Mouse (Mus musculus) WW6 (cell line): Measurements from ENCODE around the gene Notch4.

Experiments used
- DNase-seq: peaks from one replicate; pipeline ENCODE4 v3.0.0-alpha.2; 2013; ENCODE audit warnings: low read depth, low spot score

The Notch4 gene

DNA sequence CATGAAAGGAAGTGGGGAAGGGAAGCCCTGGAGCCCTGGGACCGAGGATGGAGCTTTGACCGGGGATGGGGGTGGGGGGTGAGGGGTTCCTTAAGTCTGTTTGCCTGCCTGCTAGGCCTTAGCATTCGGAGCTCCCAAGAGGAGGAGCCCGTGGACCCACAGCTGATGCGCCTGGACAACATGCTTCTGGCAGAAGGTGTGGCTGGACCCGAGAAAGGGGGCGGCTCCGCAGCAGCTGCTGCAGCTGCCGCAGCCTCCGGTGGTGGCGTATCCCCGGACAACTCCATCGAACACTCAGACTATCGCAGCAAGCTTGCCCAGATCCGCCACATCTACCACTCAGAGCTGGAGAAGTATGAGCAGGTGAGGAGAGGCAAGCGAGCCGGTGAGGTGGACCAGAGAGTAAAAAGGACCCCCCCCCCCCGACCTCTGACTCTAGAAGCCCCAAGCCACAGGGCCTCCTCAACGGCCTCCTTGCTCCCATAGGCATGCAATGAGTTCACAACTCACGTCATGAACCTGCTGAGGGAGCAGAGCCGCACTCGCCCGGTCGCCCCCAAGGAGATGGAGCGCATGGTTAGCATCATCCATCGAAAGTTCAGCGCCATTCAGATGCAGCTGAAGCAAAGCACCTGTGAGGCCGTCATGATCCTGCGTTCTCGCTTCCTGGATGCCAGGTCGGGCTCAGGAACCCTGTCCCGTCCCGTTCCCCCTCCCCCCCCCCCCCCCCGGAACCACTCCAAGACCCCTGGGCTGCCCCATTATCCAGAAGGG is 29.9 kb downstream of the Notch4 start:
- no peak for DNase-seq

DNA sequence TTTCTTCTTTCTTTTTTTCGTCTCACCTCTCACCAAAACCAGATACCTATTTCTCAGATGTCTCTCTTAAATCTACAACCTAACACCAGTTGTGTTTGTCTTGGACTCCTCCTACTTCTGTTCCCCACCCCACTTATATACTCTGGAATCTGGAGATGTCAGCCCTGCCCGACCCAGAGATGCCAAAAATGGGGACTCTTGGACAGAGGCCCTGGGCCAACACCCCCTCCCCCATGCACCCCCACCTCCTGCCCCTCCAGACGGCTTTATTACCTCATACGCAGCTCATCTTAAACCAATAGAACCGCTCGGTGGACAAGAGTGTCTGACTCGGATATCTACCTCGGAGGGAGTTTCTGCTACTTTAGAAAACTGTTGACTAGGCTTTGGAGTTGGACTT is 32.0 kb downstream of the Notch4 start:
- DNase-seq, result no peak

DNA sequence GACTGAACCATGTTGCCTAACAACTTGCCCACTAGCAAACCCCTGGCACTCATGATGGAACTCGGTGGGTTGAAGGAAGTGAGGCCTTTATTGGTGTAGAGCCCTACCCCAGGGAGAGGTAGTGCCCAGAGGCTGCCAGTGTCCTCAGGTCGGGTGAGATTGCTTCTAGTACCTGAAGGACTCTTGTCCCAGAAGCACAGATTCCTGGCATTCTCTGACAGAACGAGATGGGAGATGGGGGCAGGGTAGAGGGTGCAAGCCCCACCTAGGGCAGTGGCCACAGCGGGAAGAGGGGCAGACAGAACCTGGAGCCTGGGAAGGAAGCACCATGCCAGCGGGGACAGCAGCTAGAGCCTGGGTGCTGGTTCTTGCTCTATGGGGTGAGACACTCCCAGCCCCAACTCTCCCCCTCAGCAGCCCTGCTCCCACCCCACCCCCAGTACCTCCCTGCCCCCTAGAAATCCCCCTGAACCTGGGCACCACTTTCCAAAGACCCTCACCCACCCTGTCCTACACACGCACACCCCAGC is 33.6 kb downstream of the Notch4 start, which contains the start of gene Ager:
Gene Ager, plus strand, starts transcription at position 297 of the 530 bp plus-strand sequence.
- no peak for DNase-seq

DNA sequence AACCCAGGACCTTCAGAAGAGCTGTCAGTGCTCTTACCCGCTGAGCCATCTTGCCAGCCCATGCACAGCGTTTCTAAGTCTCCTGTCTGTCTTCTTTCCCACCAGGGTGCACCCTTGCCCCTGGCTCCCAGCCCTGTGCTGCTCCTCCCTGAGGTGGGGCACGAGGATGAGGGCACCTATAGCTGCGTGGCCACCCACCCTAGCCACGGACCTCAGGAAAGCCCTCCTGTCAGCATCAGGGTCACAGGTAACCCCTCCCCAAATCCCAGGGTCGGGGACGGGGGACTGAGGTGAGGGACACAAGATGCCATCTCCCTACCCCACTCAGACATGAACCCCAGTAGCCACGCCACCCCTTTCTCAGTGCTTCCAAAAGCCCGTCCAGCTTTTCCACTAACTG is 35.8 kb downstream of the Notch4 start:
- no peak for DNase-seq

DNA sequence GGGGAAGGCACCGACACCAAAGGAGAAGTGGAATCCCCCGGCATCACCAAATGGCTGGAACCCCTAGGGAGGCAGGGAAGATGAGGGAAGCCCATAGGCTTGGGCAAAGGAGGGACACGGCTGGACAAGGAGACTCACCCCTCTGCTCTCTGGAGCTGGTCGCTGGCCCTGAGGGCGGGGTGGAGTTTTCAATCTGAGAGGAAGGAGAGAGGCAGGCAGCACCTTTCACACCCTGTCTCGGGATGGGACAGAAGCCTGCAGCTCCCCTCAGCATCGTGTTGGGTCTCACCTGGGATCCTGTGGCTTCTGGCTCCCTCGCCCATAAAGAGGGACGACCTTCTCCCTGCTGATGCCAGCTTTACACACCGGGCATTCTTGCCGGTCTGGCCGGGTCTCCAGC is 37.7 kb downstream of the Notch4 start:
- no peak for DNase-seq

DNA sequence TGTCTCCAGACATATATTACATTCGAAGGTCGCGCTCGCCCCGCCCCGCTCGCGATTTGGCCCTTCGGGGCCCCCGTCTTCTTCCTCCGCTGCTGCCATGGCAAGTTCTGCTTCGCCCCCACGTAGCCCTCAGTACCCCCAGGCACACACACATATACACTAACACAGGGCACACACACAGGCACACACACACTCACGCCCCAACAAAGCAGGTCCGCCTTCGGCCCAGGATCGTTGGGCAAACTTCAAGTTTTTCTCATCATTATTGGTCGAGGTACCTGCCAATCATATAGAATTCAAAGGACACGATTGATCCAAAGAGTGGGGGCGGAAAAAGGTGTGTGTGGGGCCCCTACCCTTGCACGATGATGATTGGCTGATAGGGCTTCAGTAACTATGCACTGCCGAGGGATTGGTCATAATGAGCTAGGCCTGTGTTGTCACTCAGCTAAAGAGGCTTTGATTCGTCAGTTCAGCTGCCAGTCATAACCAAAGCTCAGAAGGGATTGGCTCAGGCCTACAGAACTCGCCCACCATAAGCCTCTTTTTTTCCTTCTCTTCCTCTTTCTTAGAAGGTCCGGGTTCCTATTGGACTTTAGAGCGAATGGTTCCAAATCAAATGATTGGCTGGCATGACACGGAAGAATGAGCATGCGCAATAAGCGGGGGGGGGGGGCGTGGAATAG is 39.5 kb downstream of the Notch4 start, which contains the start of gene Rnf5:
Gene Rnf5, minus strand, starts transcription at position 316 of the 686 bp plus-strand sequence.
- peak; percentile 98 for DNase-seq

DNA sequence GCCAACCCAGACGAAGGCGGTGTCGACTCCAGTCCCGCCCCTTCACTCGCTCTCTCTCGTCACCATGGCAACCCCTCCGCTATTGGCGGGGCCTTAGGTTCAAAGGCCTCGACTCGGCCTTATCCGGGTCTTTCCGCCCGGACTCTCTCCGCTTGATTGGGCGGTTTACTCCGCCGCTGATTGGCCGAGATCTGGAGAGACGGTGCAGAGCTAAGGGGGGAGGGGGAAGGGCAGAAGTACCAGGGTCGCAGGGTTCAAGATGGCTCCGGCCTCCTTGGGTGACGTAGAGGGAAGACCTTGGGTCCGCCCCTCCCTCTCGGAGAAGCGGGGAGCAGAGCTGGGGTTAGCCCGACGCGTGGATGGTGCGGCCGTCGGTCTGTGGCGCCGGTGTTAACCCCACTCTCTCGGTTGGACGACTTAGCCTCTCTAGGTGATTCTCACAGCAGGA is 40.0 kb downstream of the Notch4 start, which contains the start of gene Agpat1:
Gene Agpat1, plus strand, starts transcription at position 202 of the 448 bp plus-strand sequence.
- no peak for DNase-seq

DNA sequence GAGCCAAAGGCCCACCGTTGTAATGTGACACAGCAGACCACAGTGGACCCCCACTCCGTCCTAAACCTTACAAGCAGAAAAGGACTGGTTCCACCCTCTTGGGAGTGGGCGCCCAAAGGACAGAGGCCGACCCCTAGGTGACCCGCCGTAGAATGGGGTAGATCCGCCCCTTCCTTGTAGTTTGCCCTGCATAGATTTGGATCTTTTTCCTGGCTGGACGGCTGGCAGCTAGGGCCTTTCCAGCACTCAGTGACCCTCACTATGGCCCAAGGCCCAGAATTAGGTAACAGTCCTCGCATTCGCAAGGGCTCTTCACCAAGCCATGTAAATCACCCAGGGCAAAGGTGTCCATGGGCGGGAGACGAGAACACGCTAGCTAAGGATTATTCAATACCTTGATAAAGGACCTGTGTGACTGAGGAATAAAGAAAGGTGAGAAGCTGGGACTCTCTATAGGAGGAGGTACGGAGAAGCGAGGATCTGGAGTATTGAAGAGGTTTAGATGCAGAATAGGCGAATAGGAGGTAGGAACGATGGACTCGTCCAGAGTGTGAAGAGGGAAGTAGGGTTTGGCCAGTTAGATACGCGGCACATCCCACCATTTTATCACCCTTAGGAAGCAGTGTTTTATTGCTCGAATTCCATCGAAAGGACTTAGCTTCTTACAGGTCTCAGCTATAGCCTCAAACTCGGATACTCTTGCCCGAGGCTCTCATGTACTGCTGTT is 40.6 kb downstream of the Notch4 start:
- no peak for DNase-seq

DNA sequence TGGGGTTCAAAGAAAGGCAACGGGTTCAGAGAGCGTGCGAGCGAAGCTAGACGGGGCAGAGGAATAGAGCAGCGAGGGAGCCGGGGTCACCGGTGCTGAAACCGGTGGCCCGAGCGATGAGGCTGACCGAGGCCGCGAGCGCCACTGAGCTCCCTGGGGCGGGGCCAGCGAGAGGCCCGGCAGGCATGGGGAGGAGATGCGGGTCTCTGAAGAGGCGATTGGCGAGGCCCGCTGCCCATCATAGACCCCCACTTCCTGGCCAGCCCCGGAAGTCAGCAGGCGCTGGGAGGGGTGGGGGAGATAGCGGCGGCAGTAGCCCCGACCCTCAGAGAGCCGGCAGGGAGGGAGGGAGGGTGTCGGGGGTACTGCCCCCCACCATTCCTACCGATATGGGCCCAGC is 41.5 kb downstream of the Notch4 start:
- no peak for DNase-seq

DNA sequence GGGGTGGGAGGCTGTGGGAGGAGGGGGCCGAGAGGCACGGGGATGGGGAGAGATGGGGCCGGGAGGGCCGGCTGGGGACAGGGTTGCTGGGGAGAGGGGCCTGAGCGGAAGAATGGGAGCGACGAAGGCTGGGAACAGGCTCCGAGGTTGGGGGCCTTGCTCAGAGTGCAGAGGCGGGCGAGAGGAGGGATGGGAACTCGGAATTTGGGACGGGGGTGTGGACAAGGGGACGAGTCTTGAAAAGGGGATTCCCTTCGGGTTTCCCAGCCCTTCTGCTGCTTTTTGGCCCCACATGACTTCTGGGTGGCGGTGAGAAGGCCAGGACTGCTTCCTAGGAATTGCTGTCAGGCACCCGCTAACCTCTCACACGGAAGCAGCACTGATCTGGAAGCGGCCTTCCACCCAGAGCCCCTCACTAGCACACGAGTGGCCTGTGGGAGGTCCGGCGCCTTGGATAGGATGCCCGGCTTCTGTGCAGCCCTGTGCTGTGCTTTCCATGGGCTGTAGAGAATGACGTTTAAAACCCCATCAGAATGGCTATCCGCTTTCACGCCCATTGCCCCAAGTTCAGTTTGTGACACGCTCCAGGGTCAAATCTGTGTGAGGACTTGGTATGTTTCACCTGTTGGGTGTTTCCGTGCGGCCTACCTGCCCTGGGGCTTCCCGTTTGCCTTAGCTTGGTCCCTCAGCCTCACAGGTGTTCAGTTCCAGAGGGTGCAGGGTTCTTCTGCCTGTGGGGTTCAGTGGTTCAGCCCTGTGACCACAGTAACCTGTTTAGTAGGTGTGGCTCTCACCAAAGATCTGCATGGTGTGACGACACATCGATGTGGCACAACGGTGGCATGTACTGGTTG is 42.3 kb downstream of the Notch4 start:
- DNase-seq, result no peak

DNA sequence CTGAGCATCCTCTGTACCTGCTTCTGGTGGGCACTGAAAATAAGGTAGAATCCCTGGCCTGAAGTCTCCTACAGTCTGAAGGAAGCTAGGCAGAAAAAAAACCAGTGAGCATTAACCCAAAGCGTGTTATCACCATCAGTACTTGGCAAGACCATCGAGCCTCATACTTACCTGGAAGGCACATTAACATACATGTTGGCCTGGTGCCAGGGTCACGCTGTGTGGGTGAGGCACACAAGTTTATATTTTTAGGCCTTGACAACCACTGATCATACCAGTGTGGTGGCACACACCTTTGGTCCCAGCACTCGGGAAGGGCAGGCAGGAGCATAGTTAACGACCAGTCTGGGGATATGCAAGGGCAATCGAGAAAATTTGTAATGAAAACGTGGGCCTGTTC is 43.9 kb downstream of the Notch4 start:
- no peak for DNase-seq

DNA sequence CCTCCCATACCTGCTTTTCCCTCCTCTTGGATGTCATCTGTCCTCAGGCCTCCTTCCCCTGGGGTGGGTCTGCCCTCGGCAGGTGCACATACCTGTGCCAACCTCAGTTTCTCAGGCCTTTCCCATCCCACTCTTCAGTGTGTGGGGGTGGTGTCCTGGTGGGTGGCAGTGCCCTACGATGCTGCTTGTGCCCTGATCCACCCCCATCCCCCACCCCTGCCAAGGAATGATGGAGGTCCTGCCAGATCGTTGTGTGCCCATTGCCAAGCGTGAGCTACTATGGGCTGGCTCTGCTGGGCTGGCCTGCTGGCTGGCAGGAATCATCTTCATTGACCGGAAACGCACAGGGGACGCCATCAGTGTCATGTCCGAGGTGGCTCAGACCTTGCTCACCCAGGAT is 47.0 kb downstream of the Notch4 start:
- no peak for DNase-seq

DNA sequence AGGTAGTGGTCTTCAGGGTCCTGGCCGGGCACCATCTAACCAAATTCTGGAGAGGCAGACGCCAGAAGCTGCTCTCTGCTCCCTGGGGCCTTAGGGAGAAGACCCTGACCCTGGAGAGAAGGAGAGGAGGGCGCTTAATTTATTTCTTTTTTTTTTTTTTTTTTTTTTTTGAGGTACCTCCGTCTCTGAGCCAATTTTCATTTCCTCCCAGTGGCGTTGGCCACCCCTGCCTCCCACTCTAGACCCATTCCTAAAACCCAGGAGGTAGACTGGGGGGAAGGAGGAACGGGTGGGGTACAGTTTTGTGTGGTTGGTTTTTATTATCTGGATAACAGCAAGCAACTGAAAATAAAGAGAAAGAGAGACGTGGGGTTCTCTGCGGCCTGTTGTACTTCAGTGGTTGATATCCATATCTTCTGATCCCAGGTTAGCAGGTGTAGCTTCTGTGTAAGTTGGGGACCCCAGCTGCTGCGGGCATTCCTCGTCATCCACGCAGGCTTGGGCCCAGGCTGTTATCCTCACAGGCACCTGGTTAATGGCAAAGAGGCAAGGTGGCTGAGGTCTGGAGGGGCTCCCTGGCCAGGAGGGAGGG is 49.1 kb downstream of the Notch4 start:
- DNase-seq, result no peak

DNA sequence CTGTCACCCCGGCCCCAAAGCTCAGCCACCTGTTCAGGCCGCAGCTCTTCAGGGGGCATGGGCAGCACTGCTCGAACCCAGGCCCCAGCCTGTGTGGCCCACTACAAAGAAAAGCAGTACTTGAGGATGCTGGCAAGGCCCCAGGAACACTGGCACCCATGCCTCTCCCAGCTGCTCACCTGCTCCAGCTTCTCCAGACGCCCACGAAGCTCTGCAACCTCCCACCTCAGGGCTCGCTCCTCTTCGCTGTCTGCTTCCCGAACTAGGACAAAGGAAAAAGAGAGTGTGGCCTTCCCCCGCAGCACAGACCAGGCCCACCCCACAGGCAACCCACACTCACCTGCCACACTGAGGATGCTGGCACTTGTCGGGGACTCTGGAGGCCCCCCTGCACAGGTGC is 49.8 kb downstream of the Notch4 start:
- no peak for DNase-seq

DNA sequence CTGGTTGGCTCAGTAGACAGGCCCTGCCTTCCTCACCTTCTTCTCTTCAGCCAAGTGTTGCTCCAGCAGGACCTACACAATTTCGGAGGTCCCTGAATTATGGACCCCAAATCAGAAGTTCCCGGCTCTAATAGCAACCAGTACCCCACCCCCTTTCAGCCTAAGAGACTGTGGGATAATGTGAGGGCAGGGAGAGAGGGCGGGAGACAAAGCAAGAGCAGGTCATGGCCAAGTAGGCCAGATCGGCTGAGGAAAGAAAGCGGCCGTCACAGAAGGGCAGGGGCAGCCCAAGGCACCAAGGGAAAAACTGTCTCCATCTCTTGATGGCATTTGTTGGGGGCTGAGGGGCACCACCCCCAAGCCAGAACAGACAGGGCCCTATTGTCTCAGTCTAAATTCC is 51.8 kb downstream of the Notch4 start, which contains the start of gene Egfl8:
Gene Egfl8, minus strand, starts transcription at position 101 of the 400 bp plus-strand sequence.
- DNase-seq, result no peak

DNA sequence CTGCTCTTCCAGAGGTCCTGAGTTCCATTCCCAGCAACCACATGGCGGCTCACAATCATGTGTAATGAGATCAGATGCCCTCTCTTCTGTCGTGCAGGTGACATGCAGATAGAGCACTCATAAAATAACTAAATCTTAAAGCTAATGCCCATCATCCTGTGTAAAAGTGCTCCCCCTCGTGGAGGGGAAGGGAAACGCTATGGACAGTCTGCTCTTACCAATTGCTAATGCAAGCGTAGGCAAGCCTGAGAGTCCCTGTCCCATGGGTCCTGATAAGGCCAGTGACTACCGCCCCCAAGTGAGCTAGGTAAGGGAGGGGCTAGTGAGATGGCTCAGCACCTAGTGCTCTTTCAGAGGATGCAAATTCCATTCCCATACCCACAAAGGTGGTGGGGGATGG is 54.9 kb downstream of the Notch4 start:
- no peak for DNase-seq

DNA sequence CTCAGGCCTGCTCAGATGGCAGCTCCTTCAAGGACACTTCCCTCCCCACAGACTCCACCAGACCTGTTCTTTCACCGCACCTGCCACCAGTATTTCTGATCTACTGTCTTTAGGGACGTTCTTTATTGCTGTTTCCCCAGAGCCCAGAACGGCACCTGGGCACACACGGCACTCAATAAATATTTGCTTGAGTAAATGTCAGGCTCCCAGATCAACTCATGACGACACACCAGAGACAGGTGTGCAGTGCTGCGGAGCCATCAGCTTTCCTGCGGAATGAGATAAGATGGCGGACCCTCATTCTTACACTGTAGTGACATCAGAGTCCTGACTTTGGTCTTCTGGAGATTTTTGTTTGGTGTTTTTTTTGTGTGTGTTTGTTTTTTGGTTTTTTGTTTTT is 56.9 kb downstream of the Notch4 start:
- no peak for DNase-seq

DNA sequence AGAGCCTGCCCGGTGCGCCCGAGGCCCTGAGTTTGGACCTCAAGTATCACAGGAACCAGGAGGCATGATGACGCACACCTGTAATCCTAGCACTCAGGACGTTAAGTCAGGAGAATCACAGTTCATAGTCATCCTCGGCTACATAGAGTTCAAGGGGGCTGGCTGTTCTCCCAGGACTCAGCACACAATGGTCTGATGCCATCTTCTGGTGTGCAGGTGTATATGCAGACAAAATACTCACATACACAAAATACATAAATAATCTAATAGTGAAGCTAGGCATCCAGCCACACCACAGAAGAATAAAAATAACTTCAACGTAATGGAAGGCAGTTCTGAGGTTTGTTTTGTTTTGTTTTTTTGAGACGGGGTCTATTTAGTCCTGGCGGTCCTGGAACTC is 59.1 kb downstream of the Notch4 start:
- DNase-seq, result no peak

DNA sequence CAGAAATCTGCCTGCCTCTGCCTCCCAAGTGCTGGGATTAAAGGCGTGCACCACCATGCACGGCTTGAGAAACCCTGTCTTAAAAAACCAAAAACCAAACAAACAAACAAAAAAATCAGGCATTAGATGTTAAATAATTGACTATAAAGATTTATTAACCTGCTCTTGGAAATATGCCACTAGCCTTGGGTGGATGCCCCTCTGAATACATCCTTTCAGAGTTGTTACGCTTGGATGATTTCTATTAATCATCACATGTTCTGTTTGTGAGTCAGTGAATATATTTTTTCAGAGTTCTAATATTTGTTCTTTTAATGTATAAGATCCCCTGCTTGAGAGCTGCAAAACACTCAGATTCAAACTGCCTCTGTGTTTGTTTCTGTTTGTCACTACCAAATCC is 60.9 kb downstream of the Notch4 start:
- DNase-seq, result no peak

DNA sequence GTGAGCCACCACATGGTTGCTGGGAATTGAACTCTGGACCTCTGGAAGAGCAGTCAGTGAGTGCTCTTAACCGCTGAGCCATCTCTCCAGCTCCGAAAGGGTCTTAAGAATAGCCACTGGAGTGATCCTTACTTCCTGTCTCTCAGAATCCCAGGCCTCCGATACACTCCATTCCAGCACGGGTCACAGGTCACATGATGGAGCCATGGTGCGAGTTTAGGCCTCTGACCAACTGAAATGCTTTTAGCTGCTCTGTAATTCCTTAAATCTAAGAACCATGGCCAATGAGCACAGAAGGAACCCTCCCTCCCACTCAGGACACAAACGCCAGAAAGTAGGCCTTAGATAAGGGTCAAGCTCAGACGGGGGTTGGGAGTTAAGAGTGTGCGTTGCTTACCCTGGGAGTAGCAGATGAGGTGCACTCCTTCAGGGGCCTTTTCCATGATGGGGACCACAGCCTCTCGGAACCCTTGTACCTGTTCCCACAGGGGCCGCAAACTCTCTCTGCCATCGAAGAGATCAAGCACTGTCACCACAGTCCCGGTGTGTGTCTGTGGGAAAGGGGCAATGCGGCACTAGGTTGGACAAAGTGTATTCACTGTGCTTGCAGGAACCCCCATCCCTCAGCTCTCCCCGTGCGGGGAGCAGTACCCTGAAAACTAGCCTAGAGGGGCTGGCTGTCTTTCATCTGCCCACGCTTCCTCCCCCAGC is 62.1 kb downstream of the Notch4 start:
- no peak for DNase-seq
